Mouse (Mus musculus): ENCODE measurements around the gene 1700029I15Rik. TPM values are rescaled to one million over a fixed set of nuclear protein-coding genes. Genes with fewer than 3 reads are reported as not detected.

The 1700029I15Rik gene
- not detected for polyA plus RNA-seq (2014; fragmentation: Illumina TruSeq; extraction: RNeasy Lipid Tissue Mini Kit (QIAGEN cat#74804); ENCODE audit: low read depth, low replicate concordance)

GRCm38 (mm10) chr2:92381901-92382588, at the start of gene 1700029I15Rik:
Gene 1700029I15Rik, plus strand, starts transcription at chr2:92382538.

GRCm38 (mm10) chr2:92374514-92374913, 7.8 kb upstream of the 1700029I15Rik start, which contains the start of the genes Pex16 and Large2:
Gene Pex16, plus strand, starts transcription at chr2:92374676.
Gene Large2, minus strand, starts transcription at chr2:92374869.

GRCm38 (mm10) chr2:92401091-92401561, 18.8 kb downstream of the 1700029I15Rik start, which contains the start of gene Mapk8ip1:
Gene Mapk8ip1, minus strand, starts transcription at chr2:92401263.

GRCm38 (mm10) chr2:92433578-92434374, 51.4 kb downstream of the 1700029I15Rik start, which contains the start of gene Cry2:
Gene Cry2, minus strand, starts transcription at chr2:92434043.

Other genes starting within 250 kb of the 1700029I15Rik start
- gene Pex16, start 7.9 kb upstream of the 1700029I15Rik start, polyA plus RNA-seq (2014; fragmentation: Illumina TruSeq; extraction: RNeasy Lipid Tissue Mini Kit (QIAGEN cat#74804); ENCODE audit: low read depth, low replicate concordance), result not detected
- gene Large2, start 7.7 kb upstream of the 1700029I15Rik start, polyA plus RNA-seq (2014; fragmentation: Illumina TruSeq; extraction: RNeasy Lipid Tissue Mini Kit (QIAGEN cat#74804); ENCODE audit: low read depth, low replicate concordance), result 1.9 TPM
- 3.4 TPM for gene Mapk8ip1, start 18.7 kb downstream of the 1700029I15Rik start, polyA plus RNA-seq (2014; fragmentation: Illumina TruSeq; extraction: RNeasy Lipid Tissue Mini Kit (QIAGEN cat#74804); ENCODE audit: low read depth, low replicate concordance)
- gene Cry2, start 51.5 kb downstream of the 1700029I15Rik start, polyA plus RNA-seq (2014; fragmentation: Illumina TruSeq; extraction: RNeasy Lipid Tissue Mini Kit (QIAGEN cat#74804); ENCODE audit: low read depth, low replicate concordance), result 0.93 TPM
- gene Slc35c1, start 78.0 kb downstream of the 1700029I15Rik start, polyA plus RNA-seq (2014; fragmentation: Illumina TruSeq; extraction: RNeasy Lipid Tissue Mini Kit (QIAGEN cat#74804); ENCODE audit: low read depth, low replicate concordance), result 2.7 TPM
- gene Chst1, start 217.2 kb downstream of the 1700029I15Rik start, polyA plus RNA-seq (2014; fragmentation: Illumina TruSeq; extraction: RNeasy Lipid Tissue Mini Kit (QIAGEN cat#74804); ENCODE audit: low read depth, low replicate concordance), result 0.32 TPM

Data from kidney, adult 10 weeks (tissue).